13 mouse cellular contexts compared by ENCODE assay signal in the genomic region with DNA sequence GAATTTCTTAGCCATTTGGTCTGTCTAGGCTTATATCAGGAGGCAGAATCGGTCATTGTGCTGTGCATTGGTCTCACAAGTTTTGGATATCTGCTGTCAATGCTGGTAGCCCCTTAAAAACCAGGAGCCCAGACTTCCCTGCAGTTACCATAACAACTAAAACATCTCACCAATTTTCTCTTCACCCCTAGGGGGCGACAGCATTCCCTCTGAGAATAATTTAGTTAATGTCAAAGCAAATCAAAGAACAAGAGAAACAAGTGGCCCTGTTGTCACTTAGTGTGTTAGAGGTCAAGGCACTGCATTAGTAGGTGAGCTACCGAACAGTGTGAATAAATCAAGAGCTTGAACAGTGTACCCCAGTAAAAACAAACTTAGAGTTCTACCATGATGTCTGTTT. TPM values are rescaled to one million over a fixed set of nuclear protein-coding genes. Genes with fewer than 3 reads are reported as not detected.
DNase-seq lines count a peak whose midpoint lies in the region; ATAC-seq lines count a peak whose summit lies in the region.
"Had no signal": no experiment of that assay in that cellular context is flagged by ENCODE, and none has a peak within 500 bp of the region (broad histone marks: within the 10 kb centered on the region; RNA-seq: fewer than 3 reads in every experiment).

No protein-coding gene starts in this region.

- peaks cover 14% of the 10 kb centered on the region for H3K4me1 ChIP-seq in forebrain, embryonic 14.5 days (ENCODE audit: control insufficient read depth, insufficient read depth, low read length)
- peaks cover 26% of the 10 kb centered on the region for H3K4me1 ChIP-seq in forebrain, embryonic 13.5 days

- no peak overlapping the region for H3K4me2 ChIP-seq in forebrain, embryonic 14.5 days (ENCODE audit: low read length)
- H3K4me2 ChIP-seq in forebrain, embryonic 13.5 days = no peak overlapping the region
- H3K4me2 ChIP-seq: hindbrain, embryonic 15.5 days; limb, embryonic 13.5 days had no signal

- no peaks in the 10 kb centered on the region for H3K9me3 ChIP-seq in forebrain, embryonic 14.5 days (replicated peaks; ENCODE audit: control insufficient read depth, low read length)
- H3K9me3 ChIP-seq in forebrain, embryonic 13.5 days (replicated peaks) = no peaks in the 10 kb centered on the region
- H3K9me3 ChIP-seq: hindbrain, embryonic 15.5 days; limb, embryonic 13.5 days had no signal

- ATAC-seq in forebrain, embryonic 14.5 days = no peak
- ATAC-seq in forebrain, embryonic 13.5 days = no peak

- H3K36me3 ChIP-seq in forebrain, embryonic 14.5 days (ENCODE audit: control insufficient read depth, insufficient read depth, low read length) = peaks cover 9% of the 10 kb centered on the region; the same call in 1 of the 2 replicates
- H3K36me3 ChIP-seq in forebrain, embryonic 13.5 days (ENCODE audit: poor library complexity, severe bottlenecking) = peaks cover 14% of the 10 kb centered on the region; the same call in 1 of the 2 replicates
- H3K36me3 ChIP-seq: G1E; hindbrain, embryonic 15.5 days; limb, embryonic 13.5 days had no signal

- DNase-seq in forebrain, embryonic 14.5 days (ENCODE audit: low spot score) = peak; percentile 47
- DNase-seq in layer of hippocampus, postnatal 10 days (ENCODE audit: low spot score in 2 of 2) = peak; percentile 56 to 65
- no peak for DNase-seq in layer of hippocampus, adult 9-11 months
- DNase-seq in A20 (ENCODE audit: low read depth, low spot score) (peak; percentile 42), R1 (ENCODE audit: low read depth, low spot score) (peak; percentile 59)
- no peak for DNase-seq in urinary bladder, postnatal 25 days (ENCODE audit: low spot score)
- no peak for DNase-seq in B cell, adult 2 months
- DNase-seq: gastrocnemius, postnatal 10 days had no signal

- no peak overlapping the region for H3K9ac ChIP-seq in forebrain, embryonic 14.5 days (ENCODE audit: low read length)
- H3K9ac ChIP-seq in forebrain, embryonic 13.5 days = no peak overlapping the region
- H3K9ac ChIP-seq: hindbrain, embryonic 15.5 days; limb, embryonic 13.5 days had no signal

- WGBS in forebrain, embryonic 14.5 days = 50% methylated on average over 3 of the region's 3 CpGs
- 41% methylated on average over 3 of the region's 3 CpGs for WGBS in forebrain, embryonic 13.5 days

- no peaks in the 10 kb centered on the region for H3K27me3 ChIP-seq in forebrain, embryonic 14.5 days (replicated peaks; ENCODE audit: control insufficient read depth, insufficient read depth, low read length)
- H3K27me3 ChIP-seq in forebrain, embryonic 13.5 days = no peaks in the 10 kb centered on the region; the same call in 1 of the 2 replicates
- H3K27me3 ChIP-seq: hindbrain, embryonic 15.5 days had no signal

- H3K4me3 ChIP-seq in forebrain, embryonic 14.5 days (ENCODE audit: low read depth, low read length) = no peak overlapping the region
- H3K4me3 ChIP-seq in forebrain, embryonic 13.5 days = no peak overlapping the region
- H3K4me3 ChIP-seq: erythroblast, embryonic 14.5 days; hindbrain, embryonic 15.5 days; limb, embryonic 13.5 days had no signal

- no peak overlapping the region for H3K27ac ChIP-seq in forebrain, embryonic 14.5 days (ENCODE audit: low read depth, low read length)
- no peak overlapping the region for H3K27ac ChIP-seq in forebrain, embryonic 13.5 days
- H3K27ac ChIP-seq: hindbrain, embryonic 15.5 days; limb, embryonic 13.5 days had no signal

RNA-seq across cellular contexts. Expression of a gene that starts 40.4 kb away (rescaled TPM):
- not detected in 2 replicates for polyA plus RNA-seq in forebrain, embryonic 14.5 days (2014; fragmentation: Nextera tagmentation; extraction: Ambion mirVana)
- polyA plus RNA-seq in forebrain, embryonic 13.5 days (2015; fragmentation: Nextera tagmentation; extraction: Ambion mirVana) = 0.25 TPM in 1 of 2 replicates, not detected in the other
- total RNA-seq in layer of hippocampus, postnatal 10 days (2021) = under 1 TPM; 0.13 to 0.43 TPM
- total RNA-seq: gastrocnemius, postnatal 10 days had no signal
- polyA plus RNA-seq: erythroblast, embryonic 14.5 days; G1E; limb, embryonic 13.5 days had no signal

Comparison
In these comparisons a context has a peak if more than half of its experiments do, and no peak if none do; other contexts are left out.
1. DNase-seq: peak in forebrain, embryonic 14.5 days (single experiment), layer of hippocampus, postnatal 10 days (2 of 2), A20 (single experiment) and R1 (single experiment); none in layer of hippocampus, adult 9-11 months (single experiment), urinary bladder, postnatal 25 days (single experiment) and B cell, adult 2 months (0 of 2).